Mouse (Mus musculus): ENCODE results near the gene Ipo13. TPM values are rescaled to one million over a fixed set of nuclear protein-coding genes. Genes with fewer than 3 reads are reported as not detected.
A peak's percentile ranks its signal among the peaks of the same experiment; 100 is the strongest.

Gene Ipo13
- polyA plus RNA-seq, 1 experiment from 2014 or later = 51.9 TPM

- ATAC-seq (no peak), DNase-seq (ENCODE audit: low read depth, low spot score) (no peak)
- CTCF ChIA-PET = interaction anchor here (1.6 kb wide), 1 partner anchor 10 kb away, joined by 7 read pairs; no protein-coding TSS in a partner anchor
- no peak for TF ChIP-seq CTCF (IDR thresholded peaks at IDR 0.05)
- no peaks in the 10 kb centered on the region for H3K27me3 ChIP-seq
- in situ Hi-C loops (cut with MboI; ENCODE audit: low pct_unique_long_range_greater_than_20kb) = no loop called here
- POLR2A ChIA-PET = no interaction called here
Observed at GRCm38 (mm10) chr4:117869317-117869716, 45.5 kb downstream of the Ipo13 start.

GRCm38 (mm10) chr4:117867823-117868222 is 47.0 kb downstream of the Ipo13 start:
- in situ Hi-C loops (cut with MboI; ENCODE audit: low pct_unique_long_range_greater_than_20kb) = no loop called here
- ChIA-PET POLR2A (no interaction called here), CTCF (interaction anchor here (1.8 kb wide), 1 partner anchor 10 kb away, joined by 3 read pairs; no protein-coding TSS in a partner anchor)
- H3K27me3 ChIP-seq = no peaks in the 10 kb centered on the region
- no peak for TF ChIP-seq CTCF (IDR thresholded peaks at IDR 0.05)
- no peak for DNase-seq (ENCODE audit: low read depth, low spot score)
- no peak for ATAC-seq

- ChIA-PET POLR2A (interaction anchor here (1.3 kb wide), 1 partner anchor 10 kb away, joined by 3 read pairs; no protein-coding TSS in a partner anchor), CTCF (interaction anchor here (0.7 to 1.8 kb wide), 2 partner anchors 11 to 35 kb away, joined by 3 read pairs; no protein-coding TSS in a partner anchor)
- in situ Hi-C loops (cut with MboI; ENCODE audit: low pct_unique_long_range_greater_than_20kb) = no loop called here
- TF ChIP-seq CTCF (IDR thresholded peaks at IDR 0.05) = no peak
- ATAC-seq (no peak), DNase-seq (ENCODE audit: low read depth, low spot score) (no peak)
- no peaks in the 10 kb centered on the region for H3K27me3 ChIP-seq
Observed at GRCm38 (mm10) chr4:117867000-117867399, 47.8 kb downstream of the Ipo13 start.

GRCm38 (mm10) chr4:117866083-117866482 is 48.7 kb downstream of the Ipo13 start:
- ChIA-PET CTCF (interaction anchor here (1.8 kb wide), 1 partner anchor 12 kb away, joined by 3 read pairs; no protein-coding TSS in a partner anchor), POLR2A (interaction anchor here (0.6 to 1.3 kb wide), 2 partner anchors 11 to 137 kb away, joined by 3 read pairs; no protein-coding TSS in a partner anchor)
- DNase-seq (ENCODE audit: low read depth, low spot score) (peak; percentile 55), ATAC-seq (peak; percentile 66)
- H3K27me3 ChIP-seq = no peaks in the 10 kb centered on the region
- in situ Hi-C loops (cut with MboI; ENCODE audit: low pct_unique_long_range_greater_than_20kb) = no loop called here
- no peak for TF ChIP-seq CTCF (IDR thresholded peaks at IDR 0.05)

- ChIA-PET CTCF (interaction anchor here (1.4 kb wide), 1 partner anchor 221 kb away, joined by 4 read pairs; no protein-coding TSS in a partner anchor), POLR2A (no interaction called here)
- no peaks in the 10 kb centered on the region for H3K27me3 ChIP-seq
- ATAC-seq (no peak), DNase-seq (ENCODE audit: low read depth, low spot score) (no peak)
- in situ Hi-C loops (cut with MboI; ENCODE audit: low pct_unique_long_range_greater_than_20kb) = no loop called here
- no peak for TF ChIP-seq CTCF (IDR thresholded peaks at IDR 0.05)
Observed at GRCm38 (mm10) chr4:117862823-117863222, 52.0 kb downstream of the Ipo13 start.

- no peak for ATAC-seq
- no peak for TF ChIP-seq CTCF (IDR thresholded peaks at IDR 0.05)
- ChIA-PET CTCF (interaction anchor here (1.2 to 1.9 kb wide), 2 partner anchors 18 to 223 kb away, joined by 3 to 4 read pairs; no protein-coding TSS in a partner anchor), POLR2A (no interaction called here)
- no peak for DNase-seq (ENCODE audit: low read depth, low spot score)
- in situ Hi-C loops (cut with MboI; ENCODE audit: low pct_unique_long_range_greater_than_20kb) = no loop called here
- H3K27me3 ChIP-seq = no peaks in the 10 kb centered on the region
Observed at GRCm38 (mm10) chr4:117860570-117860969, 54.2 kb downstream of the Ipo13 start.

GRCm38 (mm10) chr4:117858794-117859193 is 56.0 kb downstream of the Ipo13 start:
- ATAC-seq (peak; percentile 44), DNase-seq (ENCODE audit: low read depth, low spot score) (no peak)
- ChIA-PET POLR2A (no interaction called here), CTCF (interaction anchor here (0.9 to 1.9 kb wide), 14 partner anchors 8 to 225 kb away, joined by 3 to 8 read pairs (median 4); no protein-coding TSS in a partner anchor)
- no peaks in the 10 kb centered on the region for H3K27me3 ChIP-seq
- TF ChIP-seq CTCF (IDR thresholded peaks at IDR 0.05) = no peak
- in situ Hi-C loops (cut with MboI; ENCODE audit: low pct_unique_long_range_greater_than_20kb) = no loop called here

- POLR2A ChIA-PET = no interaction called here
- no peaks in the 10 kb centered on the region for H3K27me3 ChIP-seq
- no peak for DNase-seq (ENCODE audit: low read depth, low spot score)
- no peak for TF ChIP-seq CTCF (IDR thresholded peaks at IDR 0.05)
- CTCF ChIA-PET = interaction anchor here (1.4 kb wide), 1 partner anchor 14 kb away, joined by 4 read pairs; no protein-coding TSS in a partner anchor
- ATAC-seq = no peak
- in situ Hi-C loops (cut with MboI; ENCODE audit: low pct_unique_long_range_greater_than_20kb) = no loop called here
Observed at GRCm38 (mm10) chr4:117855146-117855545, 59.7 kb downstream of the Ipo13 start.

GRCm38 (mm10) chr4:117852152-117852868 is 62.5 kb downstream of the Ipo13 start:
- POLR2A ChIA-PET = no interaction called here
- in situ Hi-C loops (cut with MboI; ENCODE audit: low pct_unique_long_range_greater_than_20kb) = no loop called here
- CTCF ChIA-PET = no interaction called here
- DNase-seq (ENCODE audit: low read depth, low spot score) (no peak), ATAC-seq (no peak)
- H3K27me3 ChIP-seq = no peaks in the 10 kb centered on the region
- no peak for TF ChIP-seq CTCF (IDR thresholded peaks at IDR 0.05)

- DNase-seq (ENCODE audit: low read depth, low spot score) (no peak), ATAC-seq (no peak)
- no peaks in the 10 kb centered on the region for H3K27me3 ChIP-seq
- ChIA-PET POLR2A (no interaction called here), CTCF (interaction anchor here (1.5 to 1.8 kb wide), 2 partner anchors 8 to 22 kb away, joined by 4 read pairs; no protein-coding TSS in a partner anchor)
- in situ Hi-C loops (cut with MboI; ENCODE audit: low pct_unique_long_range_greater_than_20kb) = no loop called here
- no peak for TF ChIP-seq CTCF (IDR thresholded peaks at IDR 0.05)
Observed at GRCm38 (mm10) chr4:117850871-117851270, 63.9 kb downstream of the Ipo13 start.

- POLR2A ChIA-PET = no interaction called here
- ATAC-seq = no peak
- no peak for DNase-seq (ENCODE audit: low read depth, low spot score)
- in situ Hi-C loops (cut with MboI; ENCODE audit: low pct_unique_long_range_greater_than_20kb) = no loop called here
- CTCF ChIA-PET = interaction anchor here (1.5 to 1.8 kb wide), 2 partner anchors 9 to 21 kb away, joined by 4 read pairs; no protein-coding TSS in a partner anchor
- no peak for TF ChIP-seq CTCF (IDR thresholded peaks at IDR 0.05)
- no peaks in the 10 kb centered on the region for H3K27me3 ChIP-seq
Observed at GRCm38 (mm10) chr4:117850176-117850575, 64.6 kb downstream of the Ipo13 start.

All from Patski (cell line).